Mouse (Mus musculus): ENCODE results near the gene Rhoh. TPM values are rescaled to one million over a fixed set of nuclear protein-coding genes. Genes with fewer than 3 reads are reported as not detected.

The Rhoh gene
- polyA plus RNA-seq, 1 experiment from 2014 or later = 0.39 TPM

- H3K9ac ChIP-seq (replicated peaks; ENCODE audit: low read depth, low read length) = no peak overlapping the region
- 95% methylated on average over 2 of the region's 2 CpGs for WGBS
- no peaks in the 10 kb centered on the region for H3K9me3 ChIP-seq (ENCODE audit: control insufficient read depth, low read length)
- no peak overlapping the region for H3K4me3 ChIP-seq (ENCODE audit: low read depth, low read length)
- no peak for ATAC-seq (ENCODE audit: low read depth)
- H3K4me2 ChIP-seq (ENCODE audit: low read depth, low read length) = no peak overlapping the region
- H3K27me3 ChIP-seq (ENCODE audit: control insufficient read depth, insufficient read depth, low read length) = no peaks in the 10 kb centered on the region
- H3K4me1 ChIP-seq (ENCODE audit: control insufficient read depth, insufficient read depth, low read length) = no peaks in the 10 kb centered on the region
- H3K27ac ChIP-seq (ENCODE audit: low read depth, low read length) = no peak overlapping the region
- no peaks in the 10 kb centered on the region for H3K36me3 ChIP-seq (ENCODE audit: control insufficient read depth, insufficient read depth, low read length)
These were observed 36.7 kb downstream of the Rhoh start for GRCm38 (mm10) chr5:65897731-65898130.

- no peak overlapping the region for H3K27ac ChIP-seq (ENCODE audit: low read depth, low read length)
- no peaks in the 10 kb centered on the region for H3K9me3 ChIP-seq (ENCODE audit: control insufficient read depth, low read length)
- H3K27me3 ChIP-seq (ENCODE audit: control insufficient read depth, insufficient read depth, low read length) = no peaks in the 10 kb centered on the region
- ATAC-seq (ENCODE audit: low read depth) = no peak
- H3K9ac ChIP-seq (replicated peaks; ENCODE audit: low read depth, low read length) = no peak overlapping the region
- H3K36me3 ChIP-seq (ENCODE audit: control insufficient read depth, insufficient read depth, low read length) = no peaks in the 10 kb centered on the region
- H3K4me3 ChIP-seq (ENCODE audit: low read depth, low read length) = no peak overlapping the region
- no peak overlapping the region for H3K4me2 ChIP-seq (ENCODE audit: low read depth, low read length)
- WGBS = 89% methylated on average over 3 of the region's 3 CpGs
- no peaks in the 10 kb centered on the region for H3K4me1 ChIP-seq (ENCODE audit: control insufficient read depth, insufficient read depth, low read length)
These were observed 37.7 kb downstream of the Rhoh start for GRCm38 (mm10) chr5:65898683-65899082.

GRCm38 (mm10) chr5:65900113-65900512, 39.1 kb downstream of the Rhoh start:
- Histone ChIP-seq H3K9ac (replicated peaks; ENCODE audit: low read depth, low read length) (no peak overlapping the region), H3K4me3 (ENCODE audit: low read depth, low read length) (no peak overlapping the region), H3K9me3 (ENCODE audit: control insufficient read depth, low read length) (no peaks in the 10 kb centered on the region), H3K4me1 (ENCODE audit: control insufficient read depth, insufficient read depth, low read length) (no peaks in the 10 kb centered on the region), H3K36me3 (ENCODE audit: control insufficient read depth, insufficient read depth, low read length) (no peaks in the 10 kb centered on the region), H3K4me2 (ENCODE audit: low read depth, low read length) (no peak overlapping the region), H3K27me3 (ENCODE audit: control insufficient read depth, insufficient read depth, low read length) (no peaks in the 10 kb centered on the region), H3K27ac (ENCODE audit: low read depth, low read length) (no peak overlapping the region)
- ATAC-seq (ENCODE audit: low read depth) = no peak
- WGBS = 92% methylated on average over 6 of the region's 6 CpGs

- ATAC-seq (ENCODE audit: low read depth) = no peak; the same call in 1 of the 2 replicates
- Histone ChIP-seq H3K4me3 (ENCODE audit: low read depth, low read length) (no peak overlapping the region), H3K4me1 (ENCODE audit: control insufficient read depth, insufficient read depth, low read length) (no peaks in the 10 kb centered on the region), H3K9me3 (ENCODE audit: control insufficient read depth, low read length) (no peaks in the 10 kb centered on the region), H3K36me3 (ENCODE audit: control insufficient read depth, insufficient read depth, low read length) (no peaks in the 10 kb centered on the region), H3K27ac (ENCODE audit: low read depth, low read length) (no peak overlapping the region), H3K27me3 (ENCODE audit: control insufficient read depth, insufficient read depth, low read length) (no peaks in the 10 kb centered on the region), H3K4me2 (ENCODE audit: low read depth, low read length) (no peak overlapping the region), H3K9ac (replicated peaks; ENCODE audit: low read depth, low read length) (no peak overlapping the region)
- 48% methylated on average over 7 of the region's 7 CpGs for WGBS
These were observed 39.9 kb downstream of the Rhoh start for GRCm38 (mm10) chr5:65900862-65901265.

- no peaks in the 10 kb centered on the region for H3K4me1 ChIP-seq (ENCODE audit: control insufficient read depth, insufficient read depth, low read length)
- H3K4me3 ChIP-seq (ENCODE audit: low read depth, low read length) = no peak overlapping the region
- H3K27me3 ChIP-seq (ENCODE audit: control insufficient read depth, insufficient read depth, low read length) = no peaks in the 10 kb centered on the region
- no peak overlapping the region for H3K9ac ChIP-seq (replicated peaks; ENCODE audit: low read depth, low read length)
- H3K27ac ChIP-seq (ENCODE audit: low read depth, low read length) = no peak overlapping the region
- no peaks in the 10 kb centered on the region for H3K9me3 ChIP-seq (ENCODE audit: control insufficient read depth, low read length)
- no peaks in the 10 kb centered on the region for H3K36me3 ChIP-seq (ENCODE audit: control insufficient read depth, insufficient read depth, low read length)
- ATAC-seq (ENCODE audit: low read depth) = no peak
- no peak overlapping the region for H3K4me2 ChIP-seq (ENCODE audit: low read depth, low read length)
- WGBS = 95% methylated on average over 10 of the region's 10 CpGs
These were observed 40.9 kb downstream of the Rhoh start for GRCm38 (mm10) chr5:65901868-65902418.

- no peak overlapping the region for H3K27ac ChIP-seq (ENCODE audit: low read depth, low read length)
- H3K9ac ChIP-seq (replicated peaks; ENCODE audit: low read depth, low read length) = no peak overlapping the region
- H3K36me3 ChIP-seq (ENCODE audit: control insufficient read depth, insufficient read depth, low read length) = no peaks in the 10 kb centered on the region
- WGBS = 94% methylated on average over 9 of the region's 9 CpGs
- H3K4me3 ChIP-seq (ENCODE audit: low read depth, low read length) = no peak overlapping the region
- no peaks in the 10 kb centered on the region for H3K4me1 ChIP-seq (ENCODE audit: control insufficient read depth, insufficient read depth, low read length)
- no peaks in the 10 kb centered on the region for H3K27me3 ChIP-seq (ENCODE audit: control insufficient read depth, insufficient read depth, low read length)
- no peak overlapping the region for H3K4me2 ChIP-seq (ENCODE audit: low read depth, low read length)
- ATAC-seq (ENCODE audit: low read depth) = no peak
- H3K9me3 ChIP-seq (ENCODE audit: control insufficient read depth, low read length) = no peaks in the 10 kb centered on the region
These were observed 41.8 kb downstream of the Rhoh start for GRCm38 (mm10) chr5:65902811-65903210.

- H3K9ac ChIP-seq (replicated peaks; ENCODE audit: low read depth, low read length) = no peak overlapping the region
- no peak overlapping the region for H3K4me2 ChIP-seq (ENCODE audit: low read depth, low read length)
- H3K27me3 ChIP-seq (ENCODE audit: control insufficient read depth, insufficient read depth, low read length) = no peaks in the 10 kb centered on the region
- no peaks in the 10 kb centered on the region for H3K9me3 ChIP-seq (ENCODE audit: control insufficient read depth, low read length)
- H3K27ac ChIP-seq (ENCODE audit: low read depth, low read length) = no peak overlapping the region
- no peak overlapping the region for H3K4me3 ChIP-seq (ENCODE audit: low read depth, low read length)
- H3K4me1 ChIP-seq (ENCODE audit: control insufficient read depth, insufficient read depth, low read length) = no peaks in the 10 kb centered on the region
- ATAC-seq (ENCODE audit: low read depth) = no peak
- 93% methylated on average over 4 of the region's 4 CpGs for WGBS
- H3K36me3 ChIP-seq (ENCODE audit: control insufficient read depth, insufficient read depth, low read length) = no peaks in the 10 kb centered on the region
These were observed 43.5 kb downstream of the Rhoh start for GRCm38 (mm10) chr5:65904476-65904875.

GRCm38 (mm10) chr5:65908751-65909150, 47.7 kb downstream of the Rhoh start:
- no peak for ATAC-seq (ENCODE audit: low read depth)
- WGBS = 77% methylated on average over 2 of the region's 2 CpGs
- no peak overlapping the region for H3K4me3 ChIP-seq (ENCODE audit: low read depth, low read length)
- no peaks in the 10 kb centered on the region for H3K9me3 ChIP-seq (ENCODE audit: control insufficient read depth, low read length)
- H3K36me3 ChIP-seq (ENCODE audit: control insufficient read depth, insufficient read depth, low read length) = no peaks in the 10 kb centered on the region
- no peak overlapping the region for H3K4me2 ChIP-seq (ENCODE audit: low read depth, low read length)
- H3K27me3 ChIP-seq (ENCODE audit: control insufficient read depth, insufficient read depth, low read length) = no peaks in the 10 kb centered on the region
- H3K9ac ChIP-seq (replicated peaks; ENCODE audit: low read depth, low read length) = no peak overlapping the region
- no peaks in the 10 kb centered on the region for H3K4me1 ChIP-seq (ENCODE audit: control insufficient read depth, insufficient read depth, low read length)
- no peak overlapping the region for H3K27ac ChIP-seq (ENCODE audit: low read depth, low read length)

GRCm38 (mm10) chr5:65909321-65909720, 48.3 kb downstream of the Rhoh start:
- H3K27me3 ChIP-seq (ENCODE audit: control insufficient read depth, insufficient read depth, low read length) = no peaks in the 10 kb centered on the region
- ATAC-seq (ENCODE audit: low read depth) = no peak
- WGBS = 77% methylated on average over 4 of the region's 4 CpGs

More at GRCm38 (mm10) chr5:65909321-65909720, 48.3 kb downstream of the Rhoh start:
- Histone ChIP-seq H3K36me3 (ENCODE audit: control insufficient read depth, insufficient read depth, low read length) (no peaks in the 10 kb centered on the region), H3K9ac (replicated peaks; ENCODE audit: low read depth, low read length) (no peak overlapping the region), H3K4me2 (ENCODE audit: low read depth, low read length) (no peak overlapping the region), H3K4me1 (ENCODE audit: control insufficient read depth, insufficient read depth, low read length) (no peaks in the 10 kb centered on the region), H3K9me3 (ENCODE audit: control insufficient read depth, low read length) (no peaks in the 10 kb centered on the region), H3K4me3 (ENCODE audit: low read depth, low read length) (no peak overlapping the region), H3K27ac (ENCODE audit: low read depth, low read length) (no peak overlapping the region)

Data from neural tube, embryonic 14.5 days (tissue).